Mouse (Mus musculus): ENCODE data around the gene Taz. TPM values are rescaled to one million over a fixed set of nuclear protein-coding genes. Genes with fewer than 3 reads are reported as not detected.

The Taz gene
- total and polyA plus RNA-seq, 3 experiments = 28.0 to 34.1 TPM; not detected in 1

GRCm38 (mm10) chrX:74296538-74297448 lies 15.1 kb downstream of the Taz start, which contains the start of gene Atp6ap1 (continued):
- TF ChIP-seq MEF2A (IDR thresholded peaks at IDR 0.05; ENCODE audit: extremely low read depth, insufficient replicate concordance, low read depth, low read length, poor library complexity, severe bottlenecking) (no peak), ETS1 (IDR thresholded peaks at IDR 0.05; ENCODE audit: low read depth, low read length) (0 out of 2 replicates have a peak, but pooled peaks have one; percentile 21), POLR2AphosphoS5 (IDR thresholded peaks at IDR 0.05; ENCODE audit: borderline replicate concordance, low read depth, low read length) (peak; percentile 57; the same call in 1 of the 2 replicates), ZC3H11A (IDR thresholded peaks at IDR 0.05; ENCODE audit: low read depth, low read length) (no peak), CHD2 (IDR thresholded peaks at IDR 0.05; ENCODE audit: low read length) (peak; percentile 39), GATA1 (IDR thresholded peaks at IDR 0.05; ENCODE audit: low read depth, low read length) (no peak), TAL1 (IDR thresholded peaks at IDR 0.05; ENCODE audit: low read length) (no peak), HCFC1 (IDR thresholded peaks at IDR 0.05; ENCODE audit: low read depth, low read length) (peak; percentile 70), MXI1 (IDR thresholded peaks at IDR 0.05; ENCODE audit: low read depth, low read length) (peak; percentile 33; the same call in 1 of the 2 replicates), BHLHE40 (IDR thresholded peaks at IDR 0.05; ENCODE audit: borderline replicate concordance, low read depth, low read length) (no peak), MAX (IDR thresholded peaks at IDR 0.05; ENCODE audit: low read length) (no peak), MAZ (IDR thresholded peaks at IDR 0.05; ENCODE audit: low read depth, low read length) (no peak), NRF1 (IDR thresholded peaks at IDR 0.05; ENCODE audit: insufficient read depth, low read depth, low read length, poor library complexity, severe bottlenecking) (peak; percentile 69), UBTF (IDR thresholded peaks at IDR 0.05; ENCODE audit: borderline replicate concordance, insufficient read depth, low read depth, low read length) (no peak)

GRCm38 (mm10) chrX:74298348-74298747 lies 16.6 kb downstream of the Taz start:
- no peaks in the 10 kb centered on the region for H3K27me3 ChIP-seq (ENCODE audit: control insufficient read depth in 1 of 2, insufficient read depth in 2 of 2, low read length in 2 of 2)
- TF ChIP-seq MAFK (IDR thresholded peaks at IDR 0.05; ENCODE audit: borderline replicate concordance, low read depth, low read length) (0 out of 2 replicates have a peak, but pooled peaks have one; percentile 10), HCFC1 (IDR thresholded peaks at IDR 0.05; ENCODE audit: low read depth, low read length) (no peak), ELF1 (IDR thresholded peaks at IDR 0.05; ENCODE audit: low read depth, low read length) (no peak), USF2 (IDR thresholded peaks at IDR 0.05; ENCODE audit: borderline replicate concordance in 1 of 2, insufficient read depth in 1 of 2, low read depth in 1 of 2, low read length in 2 of 2) (no peak), CTCF (IDR thresholded peaks at IDR 0.05 in 2 of 3, conservative IDR thresholded peaks at IDR 0.05 in 1 of 3; ENCODE audit: control insufficient read depth in 1 of 3, insufficient read depth in 1 of 3, low read depth in 2 of 3, low read length in 3 of 3, poor library complexity in 1 of 3, severe bottlenecking in 1 of 3) (no peak)
- no peak overlapping the region for H3K9ac ChIP-seq (ENCODE audit: control insufficient read depth, low read depth, low read length, poor library complexity, severe bottlenecking)
- peaks cover 0 to 16% of the 10 kb centered on the region in 2 experiments; a peak in 3 of 4 replicates for H3K36me3 ChIP-seq (ENCODE audit: control insufficient read depth in 1 of 2, insufficient read depth in 2 of 2, low read length in 2 of 2)
- no peaks in the 10 kb centered on the region for H3K9me3 ChIP-seq (replicated peaks; ENCODE audit: insufficient read depth, low read length)
- H3K4me1 ChIP-seq (ENCODE audit: control insufficient read depth in 1 of 2, insufficient read depth in 2 of 2, low read length in 2 of 2) = peaks cover 3 to 8% of the 10 kb centered on the region in 2 experiments; a peak in 3 of 4 replicates
- no peak overlapping the region for H3K27ac ChIP-seq (ENCODE audit: control insufficient read depth, low read depth, low read length)
- no peak for DNase-seq (ENCODE audit: low read depth, low spot score)
- peaks cover 10% of the 10 kb centered on the region for H3K79me2 ChIP-seq (ENCODE audit: control insufficient read depth, insufficient read depth, low read length, poor library complexity)
- no peak overlapping the region for H3K4me3 ChIP-seq (ENCODE audit: control insufficient read depth in 1 of 2, insufficient read depth in 1 of 2, low read depth in 2 of 2, low read length in 2 of 2)
